Mouse (Mus musculus) midbrain, embryonic 16.5 days (tissue): ENCODE data around the gene Cnbd2. TPM values are rescaled to one million over a fixed set of nuclear protein-coding genes. Genes with fewer than 3 reads are reported as not detected.
"Not testable (repeated sequence)": the region's sequence is repeated elsewhere in the genome, so short reads cannot be mapped to it uniquely, and the experiment has no call there.

Experiments
- ATAC-seq: fragments of 200-750 bp; cut with Nextera tagmentation; 2 replicates; pipeline ENCODE4 v1.8.0; 2017; ENCODE audit warnings: moderate TSS enrichment
- H3K27ac ChIP-seq: fragments of 300-500 bp; sonication (generic); 2 replicates; pipeline ENCODE4 v1.5.1; 2014; ENCODE audit warnings: mild to moderate bottlenecking, low read length, mixed read lengths
- H3K27me3 ChIP-seq: fragments of 300-500 bp; sonication (generic); 2 replicates; pipeline ENCODE4 v1.6.1; 2014; ENCODE audit warnings: low read depth, low read length, mixed read lengths; ENCODE audit not compliant: control insufficient read depth, insufficient read depth
- H3K36me3 ChIP-seq: fragments of 300-500 bp; sonication (generic); 2 replicates; pipeline ENCODE4 v1.6.1; 2014; ENCODE audit warnings: mild to moderate bottlenecking, low read length, moderate library complexity, mixed read lengths; ENCODE audit not compliant: control insufficient read depth, insufficient read depth
- H3K4me1 ChIP-seq: fragments of 300-500 bp; sonication (generic); 2 replicates; pipeline ENCODE4 v1.6.1; 2014; ENCODE audit warnings: mild to moderate bottlenecking, low read length, mixed read lengths; ENCODE audit not compliant: control insufficient read depth, insufficient read depth
- H3K4me2 ChIP-seq: fragments of 300-500 bp; sonication (generic); 2 replicates; pipeline ENCODE4 v1.6.1; 2014; ENCODE audit warnings: mild to moderate bottlenecking, low read length, mixed read lengths
- H3K4me3 ChIP-seq: fragments of 300-500 bp; sonication (generic); 2 replicates; pipeline ENCODE4 v1.5.1; 2014; ENCODE audit warnings: low read depth, mild to moderate bottlenecking, low read length, moderate library complexity, mixed read lengths
- H3K9ac ChIP-seq: fragments of 300-500 bp; sonication (generic); 2 replicates; pipeline ENCODE4 v1.6.1; 2014; ENCODE audit warnings: low read depth, low read length, mixed read lengths
- H3K9me3 ChIP-seq: fragments of 300-500 bp; sonication (generic); replicated peaks from 2 replicates; pipeline ENCODE4 v1.6.1; 2014; ENCODE audit warnings: mild to moderate bottlenecking, low read length, mixed read lengths; ENCODE audit not compliant: control insufficient read depth, poor library complexity, severe bottlenecking
- WGBS: fragments of 180-500 bp; shearing (Covaris S2); extraction: QIAGEN DNeasy Blood & Tissue Kit; methylation state at CpG from one replicate; pipeline ENCODE4 v1.1.7; 2014; 5-methylcytosine and 5-hydroxymethylcytosine counted together
- polyA plus RNA-seq: library from polyadenylated mRNA; unstranded; fragments of >200 nt; fragmentation: Nextera tagmentation; extraction: Ambion mirVana; gene quantifications from 2 replicates; pipeline ENCODE4 v1.2.1, GENCODE M21; 2015

The Cnbd2 gene
- polyA plus RNA-seq, 1 experiment from 2014 or later: 7.0 TPM

DNA sequence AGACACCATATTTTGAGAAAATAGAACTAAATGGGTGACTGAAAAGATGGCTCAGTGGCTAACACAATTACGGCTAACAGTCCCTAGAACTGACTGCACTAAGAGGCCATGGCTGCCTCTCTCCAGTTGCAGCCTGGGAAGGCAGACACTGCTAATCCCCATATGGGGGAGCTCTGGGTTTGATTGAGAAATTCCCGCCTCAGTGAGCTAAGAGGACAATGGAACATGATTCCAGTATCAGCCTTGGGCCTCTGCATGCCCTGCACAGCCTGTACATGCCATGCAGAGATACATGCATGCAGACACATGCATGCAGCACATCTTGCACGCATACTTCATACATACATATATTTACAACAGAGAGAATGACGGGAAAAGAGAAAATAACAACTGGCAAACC lies 69.3 kb downstream of the Cnbd2 start:
- Histone ChIP-seq H3K27me3 (no peaks in the 10 kb centered on the region), H3K9ac (no peak overlapping the region)
- 56% methylated on average over 4 of the region's 4 CpGs for WGBS

DNA sequence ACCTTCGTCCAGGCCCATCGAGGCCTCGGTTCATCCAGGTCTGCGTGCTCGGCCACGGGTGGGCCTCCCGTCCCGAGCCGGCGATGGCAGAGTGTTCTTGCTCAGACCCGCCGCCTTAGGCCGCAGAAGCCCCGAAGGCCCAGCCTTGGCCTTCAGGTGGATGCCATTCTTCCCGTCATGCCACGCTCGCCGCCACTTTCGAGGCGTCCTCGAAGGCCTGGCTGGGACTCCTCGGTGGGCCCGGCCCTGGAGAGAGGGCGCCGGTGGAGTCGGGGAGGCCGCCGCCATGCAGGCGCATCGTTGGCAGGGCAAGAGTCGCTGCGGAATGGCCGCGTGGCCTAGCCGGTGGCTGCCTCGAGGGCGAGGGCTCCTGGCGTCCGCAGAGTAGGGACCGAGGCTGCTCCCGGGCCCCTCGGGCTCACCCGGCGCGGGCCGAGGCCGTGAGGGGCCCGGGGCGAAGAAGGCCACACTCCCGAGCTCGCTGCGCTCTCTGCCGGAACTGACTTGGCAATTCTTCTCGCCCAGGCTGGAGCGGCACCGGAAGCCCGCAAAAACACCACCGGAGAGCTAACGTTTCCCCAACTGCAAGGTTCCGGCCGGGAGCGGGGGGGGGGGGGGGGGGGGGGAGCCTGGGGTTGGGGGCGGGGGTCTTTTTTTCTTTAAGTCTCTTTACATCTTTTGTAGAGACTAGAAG lies 80.5 kb downstream of the Cnbd2 start:
- not testable (repeated sequence) for H3K36me3 ChIP-seq, H3K27me3 ChIP-seq, H3K4me1 ChIP-seq, H3K9me3 ChIP-seq
- Histone ChIP-seq H3K4me2 (peak overlapping the region; percentile 41), H3K27ac (0 out of 2 replicates have a peak overlapping the region, but pooled peaks have one; percentile 28), H3K4me3 (peak overlapping the region; percentile 38), H3K9ac (0 out of 2 replicates have a peak overlapping the region, but pooled peaks have one; percentile 44)
- peak; percentile 95 for ATAC-seq
- 0% methylated on average over 5 of the region's 63 CpGs for WGBS

More for the DNA sequence above, 69.3 kb downstream of the Cnbd2 start:
- Histone ChIP-seq H3K27ac (no peak overlapping the region), H3K9me3 (no peaks in the 10 kb centered on the region; the same call in 1 of the 2 replicates), H3K4me2 (no peak overlapping the region), H3K36me3 (no peaks in the 10 kb centered on the region), H3K4me1 (no peaks in the 10 kb centered on the region), H3K4me3 (no peak overlapping the region)
- no peak for ATAC-seq

DNA sequence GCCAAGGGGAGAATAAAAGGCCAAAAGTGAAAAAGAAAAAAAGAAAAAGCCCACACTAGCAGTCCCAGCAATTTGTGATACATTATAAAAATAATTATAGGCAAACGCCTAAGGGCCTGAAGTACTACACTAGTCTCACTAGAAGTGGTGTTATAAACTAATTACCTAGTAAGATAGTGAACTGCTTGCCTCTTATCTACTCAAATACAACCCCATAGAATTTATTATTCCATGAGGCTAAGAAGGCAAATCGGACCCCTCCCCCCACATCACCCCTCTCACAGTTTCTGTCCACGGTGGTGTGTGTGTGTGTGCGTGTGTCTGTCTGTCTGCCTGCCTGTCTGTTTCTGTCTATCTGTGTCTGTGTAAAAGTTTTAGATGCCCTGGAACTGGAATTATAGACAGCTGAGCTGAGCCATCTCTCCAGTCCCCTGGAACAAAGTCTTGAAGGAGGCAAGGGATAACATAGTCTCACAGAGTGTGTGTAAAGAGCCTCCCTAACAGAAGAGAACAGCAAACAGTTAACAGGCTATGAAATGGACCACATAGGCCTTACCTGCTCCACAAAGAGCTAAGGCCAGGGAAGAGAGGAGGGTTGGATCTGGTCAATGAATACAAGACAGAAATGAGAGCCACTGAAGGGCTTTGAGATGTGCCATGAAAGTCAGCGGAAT lies 81.2 kb downstream of the Cnbd2 start:
- Histone ChIP-seq H3K9ac (peak overlapping the region; percentile 14; the same call in 1 of the 2 replicates), H3K27me3 (no peaks in the 10 kb centered on the region), H3K36me3 (no peaks in the 10 kb centered on the region), H3K27ac (0 out of 2 replicates have a peak overlapping the region, but pooled peaks have one; percentile 28), H3K4me1 (peaks cover 4% of the 10 kb centered on the region), H3K9me3 (no peaks in the 10 kb centered on the region), H3K4me3 (peak overlapping the region; percentile 38), H3K4me2 (peak overlapping the region; percentile 41)
- 65% methylated on average over 5 of the region's 5 CpGs for WGBS
- ATAC-seq: peak; percentile 20; the same call in 1 of the 2 replicates

DNA sequence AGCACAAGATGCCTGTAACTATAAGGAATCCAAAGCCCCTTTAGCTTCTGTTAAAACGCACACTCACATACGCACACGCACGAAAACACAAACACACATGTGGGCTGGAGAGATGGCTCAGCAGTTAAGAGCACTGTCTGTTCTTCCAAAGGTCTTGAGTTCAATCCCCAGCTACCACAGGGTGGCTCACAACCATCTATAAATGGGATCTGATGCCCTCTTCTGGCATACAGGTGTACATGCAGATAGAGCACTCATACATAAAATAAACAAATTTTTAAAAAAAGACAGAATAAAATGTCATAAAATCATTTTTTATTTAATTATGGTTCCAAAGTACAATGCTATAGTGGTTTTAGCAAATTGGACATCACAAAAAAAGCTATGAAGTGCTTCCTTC lies 82.2 kb downstream of the Cnbd2 start:
- 94% methylated on average over 4 of the region's 4 CpGs for WGBS
- Histone ChIP-seq H3K36me3 (no peaks in the 10 kb centered on the region), H3K4me3 (no peak overlapping the region), H3K9me3 (no peaks in the 10 kb centered on the region), H3K4me1 (peaks cover 4% of the 10 kb centered on the region), H3K27ac (no peak overlapping the region), H3K4me2 (no peak overlapping the region), H3K9ac (no peak overlapping the region), H3K27me3 (no peaks in the 10 kb centered on the region)
- no peak for ATAC-seq

DNA sequence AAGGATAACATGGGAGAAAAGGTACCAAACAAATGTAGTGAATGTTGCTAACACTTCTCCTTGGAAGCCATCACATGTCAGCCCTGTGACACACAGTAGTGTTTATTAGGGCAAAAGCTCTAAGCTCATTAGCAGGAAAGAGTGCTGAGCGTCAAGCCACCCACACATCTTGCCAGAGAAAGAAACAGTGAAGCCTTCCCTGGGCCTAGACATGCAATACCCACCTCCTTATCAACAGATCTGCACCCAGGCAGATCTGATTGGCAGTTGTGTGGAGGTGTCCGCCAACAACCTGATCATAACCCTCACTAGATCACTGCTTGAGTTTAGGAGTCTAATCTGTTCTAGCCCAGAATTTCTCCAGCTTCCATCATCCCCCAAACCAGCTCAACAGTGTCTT lies 84.0 kb downstream of the Cnbd2 start:
- no peak overlapping the region for H3K4me2 ChIP-seq
- H3K4me3 ChIP-seq: no peak overlapping the region
- peaks cover 12% of the 10 kb centered on the region for H3K4me1 ChIP-seq
- H3K36me3 ChIP-seq: no peaks in the 10 kb centered on the region
- 91% methylated on average over 2 of the region's 2 CpGs for WGBS
- H3K9ac ChIP-seq: no peak overlapping the region
- ATAC-seq: no peak
- no peaks in the 10 kb centered on the region for H3K27me3 ChIP-seq
- no peaks in the 10 kb centered on the region for H3K9me3 ChIP-seq
- no peak overlapping the region for H3K27ac ChIP-seq

DNA sequence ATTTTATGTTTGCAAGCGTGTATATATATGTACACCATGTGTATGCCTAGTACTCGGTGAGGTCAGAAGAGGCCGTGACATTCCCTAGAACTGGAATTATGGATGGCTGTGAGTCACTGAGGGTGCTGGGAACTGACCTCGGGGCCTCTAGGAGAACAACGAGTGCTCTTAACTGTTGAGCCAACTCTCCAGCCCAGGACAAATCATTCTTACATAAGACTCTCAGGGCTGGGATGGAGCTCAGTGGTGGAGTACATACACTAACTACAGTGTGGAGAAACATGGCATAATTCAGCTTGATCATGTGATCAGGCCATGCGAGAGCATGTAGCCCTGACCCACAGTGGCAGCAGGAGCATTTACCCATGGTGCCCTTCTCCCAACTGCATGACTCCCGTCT lies 85.9 kb downstream of the Cnbd2 start:
- Histone ChIP-seq H3K9ac (no peak overlapping the region), H3K27ac (no peak overlapping the region), H3K4me3 (no peak overlapping the region), H3K36me3 (no peaks in the 10 kb centered on the region), H3K9me3 (no peaks in the 10 kb centered on the region), H3K27me3 (no peaks in the 10 kb centered on the region), H3K4me2 (no peak overlapping the region), H3K4me1 (peaks cover 16% of the 10 kb centered on the region)
- WGBS: 92% methylated on average over 7 of the region's 7 CpGs
- no peak for ATAC-seq

DNA sequence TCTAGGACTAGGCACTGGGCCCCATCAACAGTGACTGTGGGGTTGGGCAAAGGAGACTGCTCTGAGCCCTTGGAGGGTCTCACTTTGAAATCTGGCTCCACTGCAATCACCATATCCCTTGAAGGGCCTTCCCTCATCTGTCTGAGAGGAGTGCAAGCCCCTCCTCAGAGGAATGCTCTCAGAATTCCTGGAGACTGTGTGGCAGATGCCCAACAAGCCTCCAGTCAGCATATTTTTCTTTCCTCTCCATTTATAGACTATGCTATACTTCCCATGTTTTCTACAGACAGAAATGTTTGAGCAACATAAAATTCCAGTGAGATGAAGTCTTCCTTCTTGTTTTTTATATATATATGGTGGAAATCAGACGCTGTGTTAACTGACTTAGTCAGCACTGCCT lies 87.4 kb downstream of the Cnbd2 start:
- Histone ChIP-seq H3K27me3 (no peaks in the 10 kb centered on the region), H3K27ac (no peak overlapping the region), H3K9me3 (no peaks in the 10 kb centered on the region), H3K9ac (no peak overlapping the region), H3K36me3 (no peaks in the 10 kb centered on the region), H3K4me2 (no peak overlapping the region), H3K4me3 (no peak overlapping the region), H3K4me1 (peaks cover 12% of the 10 kb centered on the region)
- 83% methylated on average over 1 of the region's 1 CpGs for WGBS
- ATAC-seq: no peak

DNA sequence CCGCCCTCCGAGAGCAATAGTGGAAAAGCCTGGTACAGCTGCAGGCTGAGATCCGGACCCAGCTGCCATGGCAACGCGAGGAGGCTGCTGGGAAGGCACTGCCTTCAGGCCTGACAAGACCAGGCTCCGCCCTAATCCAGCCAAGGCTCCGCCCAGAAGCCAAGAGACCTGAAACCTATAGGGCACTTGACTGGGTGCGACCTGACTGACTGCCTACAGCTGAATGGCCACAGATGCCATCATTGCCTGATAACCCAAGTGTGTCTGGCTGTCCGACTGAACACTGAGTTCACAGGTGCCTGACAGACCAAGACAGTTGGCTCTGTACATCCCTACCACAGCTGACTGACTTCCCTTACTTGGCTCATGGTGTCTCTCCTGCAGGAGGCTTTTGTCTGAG lies 89.2 kb downstream of the Cnbd2 start:
- peak; percentile 95 for ATAC-seq
- H3K27me3 ChIP-seq: no peaks in the 10 kb centered on the region
- peak overlapping the region; percentile 65 for H3K9ac ChIP-seq
- 3% methylated on average over 9 of the region's 9 CpGs for WGBS
- H3K4me1 ChIP-seq: peaks cover 12% of the 10 kb centered on the region
- H3K36me3 ChIP-seq: no peaks in the 10 kb centered on the region
- H3K4me3 ChIP-seq: peak overlapping the region; percentile 13; the same call in 1 of the 2 replicates
- peak overlapping the region; percentile 79 for H3K27ac ChIP-seq
- H3K4me2 ChIP-seq: peak overlapping the region; percentile 56
- no peaks in the 10 kb centered on the region for H3K9me3 ChIP-seq

DNA sequence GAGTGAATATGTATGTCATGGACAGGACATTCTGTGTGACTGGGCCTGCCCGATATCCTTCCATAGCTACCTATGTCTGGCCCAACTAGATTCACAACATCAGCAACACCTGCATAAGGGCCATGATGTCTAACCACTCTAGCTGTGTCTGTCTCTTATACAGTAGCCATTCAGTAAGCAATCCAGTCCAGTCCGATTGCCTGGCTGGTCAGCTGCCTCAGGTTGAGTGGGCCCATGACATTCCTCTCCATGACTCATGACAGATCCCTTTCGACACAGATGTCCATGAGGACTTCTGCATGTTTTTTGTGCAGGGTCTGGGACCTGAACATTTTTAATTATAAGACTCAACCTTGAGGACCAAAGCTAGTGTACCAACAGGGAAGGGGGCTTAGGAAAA lies 89.9 kb downstream of the Cnbd2 start:
- Histone ChIP-seq H3K36me3 (no peaks in the 10 kb centered on the region), H3K4me2 (no peak overlapping the region), H3K9ac (no peak overlapping the region), H3K4me3 (no peak overlapping the region), H3K27ac (no peak overlapping the region; the same call in 1 of the 2 replicates), H3K4me1 (peaks cover 12% of the 10 kb centered on the region), H3K9me3 (no peaks in the 10 kb centered on the region), H3K27me3 (no peaks in the 10 kb centered on the region)
- no peak for ATAC-seq
- WGBS: 94% methylated on average over 3 of the region's 3 CpGs
